Mouse (Mus musculus) spleen, postnatal 10 days (tissue): ENCODE measurements at regions not wholly inside any gene's neighbourhood (a gene's known extent, or its start where the extent isn't known, plus 50 kb on each side); places are given as distances from the start of the nearest gene placed in this dataset.
A peak's percentile ranks its signal among the peaks of the same experiment; 100 is the strongest.

Source experiments
- DNase-seq, 2 experiments: peaks; one replicate each; pipeline ENCODE4 v3.0.0; 2021 to 2022; ENCODE audit warnings: low spot score in 2 of 2

GRCm38 (mm10) chr9:35360139-35361100 is 60.5 kb upstream of the Cdon start:
- DNase-seq: no peak

GRCm38 (mm10) chr9:35361432-35361831 is 59.5 kb upstream of the Cdon start:
- no peak for DNase-seq

- no peak for DNase-seq
These were observed 58.7 kb upstream of the Cdon start for GRCm38 (mm10) chr9:35362276-35362675.

GRCm38 (mm10) chr9:35363079-35363478 is 57.8 kb upstream of the Cdon start:
- no peak for DNase-seq

- DNase-seq: no peak
These were observed 57.0 kb upstream of the Cdon start for GRCm38 (mm10) chr9:35363936-35364335.

- DNase-seq: no peak
These were observed 55.0 kb upstream of the Cdon start for GRCm38 (mm10) chr9:35365975-35366374.

- DNase-seq: peak in 1 of 2 experiments; percentile 5
These were observed 51.9 kb upstream of the Cdon start for GRCm38 (mm10) chr9:35369063-35369462.

- no peak for DNase-seq
These were observed 50.9 kb upstream of the Cdon start for GRCm38 (mm10) chr9:35370031-35370430.

GRCm38 (mm10) chr9:35370895-35371294 is 50.0 kb upstream of the Cdon start:
- DNase-seq: peak in 1 of 2 experiments; percentile 2
